Mouse (Mus musculus) hindbrain, embryonic 14.5 days (tissue): ENCODE measurements around the gene Ei24. TPM values are rescaled to one million over a fixed set of nuclear protein-coding genes. Genes with fewer than 3 reads are reported as not detected.

Source experiments
- ATAC-seq: fragments of 200-750 bp; cut with Nextera tagmentation; 2 replicates; pipeline ENCODE4 v1.8.0; 2017; ENCODE audit warnings: moderate number of reproducible peaks, mild to moderate bottlenecking, moderate TSS enrichment, moderate library complexity; ENCODE audit not compliant: low FRiP score
- DNase-seq: peaks from one replicate; pipeline ENCODE4 v3.0.0-alpha.2; 2015; ENCODE audit warnings: low spot score
- H3K27ac ChIP-seq: fragments of 300-500 bp; sonication (generic); 2 replicates; pipeline ENCODE4 v1.5.1; 2014; ENCODE audit warnings: mild to moderate bottlenecking, moderate library complexity
- H3K27me3 ChIP-seq: fragments of 300-500 bp; sonication (generic); 2 replicates; pipeline ENCODE4 v1.6.1; 2014; ENCODE audit warnings: mild to moderate bottlenecking, low read length, mixed read lengths; ENCODE audit not compliant: control insufficient read depth, insufficient read depth
- H3K36me3 ChIP-seq: fragments of 300-500 bp; sonication (generic); replicated peaks from 2 replicates; pipeline ENCODE4 v1.6.1; 2014; ENCODE audit not compliant: control insufficient read depth, insufficient read depth
- H3K4me1 ChIP-seq: fragments of 300-500 bp; sonication (generic); replicated peaks from 2 replicates; pipeline ENCODE4 v1.6.1; 2014; ENCODE audit warnings: antibody characterized with exemption, low read length, mixed read lengths; ENCODE audit not compliant: control insufficient read depth, insufficient read depth
- H3K4me2 ChIP-seq: fragments of 300-500 bp; sonication (generic); replicated peaks from 2 replicates; pipeline ENCODE4 v1.6.1; 2014; ENCODE audit warnings: mild to moderate bottlenecking, moderate library complexity
- H3K4me3 ChIP-seq: fragments of 300-500 bp; sonication (generic); replicated peaks from 2 replicates; pipeline ENCODE4 v1.5.1; 2014; ENCODE audit warnings: mild to moderate bottlenecking, low read length
- H3K9ac ChIP-seq: fragments of 300-500 bp; sonication (generic); 2 replicates; pipeline ENCODE4 v1.6.1; 2014
- H3K9me3 ChIP-seq: fragments of 300-500 bp; sonication (generic); 2 replicates; pipeline ENCODE4 v1.6.1; 2016; ENCODE audit warnings: low read length; ENCODE audit not compliant: control insufficient read depth
- WGBS: fragments of 180-500 bp; shearing (Covaris S2); extraction: QIAGEN DNeasy Blood & Tissue Kit; methylation state at CpG from one replicate; pipeline ENCODE4 v1.1.7; 2014; 5-methylcytosine and 5-hydroxymethylcytosine counted together
- polyA plus RNA-seq: library from polyadenylated mRNA; unstranded; fragments of >200 nt; fragmentation: Nextera tagmentation; extraction: Ambion mirVana; gene quantifications from 2 replicates; pipeline ENCODE4 v1.2.1, GENCODE M21; 2014

The Ei24 gene
- polyA plus RNA-seq, 1 experiment from 2014 or later = 73.6 TPM

- Histone ChIP-seq H3K4me3 (peak within 1 kb of the TSS; percentile 30), H3K4me1 (peaks cover 32% of the 10 kb centered on the region), H3K4me2 (peak within 1 kb of the TSS; percentile 64), H3K27me3 (no peaks in the 10 kb centered on the region), H3K27ac (peak within 1 kb of the TSS; percentile 99), H3K36me3 (no peaks in the 10 kb centered on the region), H3K9ac (peak within 1 kb of the TSS; percentile 65), H3K9me3 (no peaks in the 10 kb centered on the region)
- 2% methylated on average over 8 of the region's 8 CpGs for WGBS
- DNase-seq (peak; percentile 93), ATAC-seq (peak; percentile 98)
Measured at GRCm38 (mm10) chr9:36821644-36822000, 24.4 kb upstream of the Ei24 start, which contains the start of gene Fez1. Gene Fez1, plus strand, starts transcription at chr9:36821864.

- H3K4me2 ChIP-seq = peak overlapping the region; percentile 64
- no peaks in the 10 kb centered on the region for H3K27me3 ChIP-seq
- peak overlapping the region; percentile 99 for H3K27ac ChIP-seq
- ATAC-seq = peak; percentile 80
- no peaks in the 10 kb centered on the region for H3K9me3 ChIP-seq
- H3K36me3 ChIP-seq = no peaks in the 10 kb centered on the region
- peaks cover 32% of the 10 kb centered on the region for H3K4me1 ChIP-seq
- peak; percentile 79 for DNase-seq
- H3K4me3 ChIP-seq = peak overlapping the region; percentile 30
- WGBS = 13% methylated on average over 9 of the region's 9 CpGs
- H3K9ac ChIP-seq = peak overlapping the region; percentile 65
Measured at GRCm38 (mm10) chr9:36820969-36821643, 23.9 kb upstream of the Ei24 start.

GRCm38 (mm10) chr9:36818905-36819304 lies 21.7 kb upstream of the Ei24 start:
- Histone ChIP-seq H3K36me3 (no peaks in the 10 kb centered on the region), H3K9me3 (no peaks in the 10 kb centered on the region), H3K27ac (no peak overlapping the region), H3K27me3 (no peaks in the 10 kb centered on the region), H3K9ac (no peak overlapping the region), H3K4me2 (no peak overlapping the region), H3K4me3 (no peak overlapping the region), H3K4me1 (peaks cover 26% of the 10 kb centered on the region)
- DNase-seq = no peak
- no peak for ATAC-seq
- WGBS = 62% methylated on average over 4 of the region's 4 CpGs

- ATAC-seq = no peak
- no peak for DNase-seq
- Histone ChIP-seq H3K27ac (no peak overlapping the region), H3K36me3 (no peaks in the 10 kb centered on the region), H3K27me3 (no peaks in the 10 kb centered on the region), H3K9ac (no peak overlapping the region), H3K4me2 (no peak overlapping the region), H3K9me3 (no peaks in the 10 kb centered on the region), H3K4me3 (no peak overlapping the region), H3K4me1 (no peaks in the 10 kb centered on the region)
- WGBS = 84% methylated on average over 2 of the region's 3 CpGs
Measured at GRCm38 (mm10) chr9:36814486-36814885, 17.3 kb upstream of the Ei24 start.

GRCm38 (mm10) chr9:36808126-36808785 lies 11.1 kb upstream of the Ei24 start:
- no peaks in the 10 kb centered on the region for H3K9me3 ChIP-seq
- no peaks in the 10 kb centered on the region for H3K36me3 ChIP-seq
- no peak overlapping the region for H3K27ac ChIP-seq
- H3K4me1 ChIP-seq = no peaks in the 10 kb centered on the region
- H3K27me3 ChIP-seq = no peaks in the 10 kb centered on the region
- H3K4me3 ChIP-seq = no peak overlapping the region
- DNase-seq (no peak), ATAC-seq (no peak)
- no peak overlapping the region for H3K4me2 ChIP-seq
- WGBS = 87% methylated on average over 5 of the region's 5 CpGs
- no peak overlapping the region for H3K9ac ChIP-seq

GRCm38 (mm10) chr9:36805256-36805975 lies 8.2 kb upstream of the Ei24 start:
- ATAC-seq (no peak), DNase-seq (no peak)
- WGBS = 86% methylated on average over 3 of the region's 3 CpGs
- Histone ChIP-seq H3K9ac (no peak overlapping the region), H3K4me3 (no peak overlapping the region), H3K4me1 (no peaks in the 10 kb centered on the region), H3K27me3 (no peaks in the 10 kb centered on the region), H3K27ac (no peak overlapping the region), H3K4me2 (no peak overlapping the region), H3K36me3 (no peaks in the 10 kb centered on the region), H3K9me3 (no peaks in the 10 kb centered on the region)

- no peak for DNase-seq
- Histone ChIP-seq H3K27me3 (no peaks in the 10 kb centered on the region), H3K27ac (no peak overlapping the region), H3K9me3 (no peaks in the 10 kb centered on the region), H3K4me3 (no peak overlapping the region), H3K4me2 (no peak overlapping the region), H3K9ac (no peak overlapping the region), H3K36me3 (no peaks in the 10 kb centered on the region), H3K4me1 (no peaks in the 10 kb centered on the region)
- 92% methylated on average over 3 of the region's 3 CpGs for WGBS
- no peak for ATAC-seq
Measured at GRCm38 (mm10) chr9:36803926-36804325, 6.7 kb upstream of the Ei24 start.

GRCm38 (mm10) chr9:36803386-36803785 lies 6.2 kb upstream of the Ei24 start:
- WGBS = 79% methylated on average over 6 of the region's 6 CpGs
- Histone ChIP-seq H3K4me1 (no peaks in the 10 kb centered on the region), H3K9ac (no peak overlapping the region), H3K27me3 (no peaks in the 10 kb centered on the region), H3K4me2 (no peak overlapping the region), H3K27ac (no peak overlapping the region), H3K36me3 (no peaks in the 10 kb centered on the region), H3K9me3 (no peaks in the 10 kb centered on the region), H3K4me3 (no peak overlapping the region)
- DNase-seq (no peak), ATAC-seq (no peak)

- DNase-seq (no peak), ATAC-seq (no peak)
- Histone ChIP-seq H3K9ac (no peak overlapping the region), H3K4me1 (no peaks in the 10 kb centered on the region), H3K36me3 (no peaks in the 10 kb centered on the region), H3K4me2 (no peak overlapping the region), H3K9me3 (no peaks in the 10 kb centered on the region), H3K27ac (no peak overlapping the region), H3K27me3 (no peaks in the 10 kb centered on the region), H3K4me3 (no peak overlapping the region)
- WGBS = 84% methylated on average over 3 of the region's 3 CpGs
Measured at GRCm38 (mm10) chr9:36802951-36803350, 5.8 kb upstream of the Ei24 start.
